ENCODE assay signal across 24 mouse cellular contexts in the genomic region with DNA sequence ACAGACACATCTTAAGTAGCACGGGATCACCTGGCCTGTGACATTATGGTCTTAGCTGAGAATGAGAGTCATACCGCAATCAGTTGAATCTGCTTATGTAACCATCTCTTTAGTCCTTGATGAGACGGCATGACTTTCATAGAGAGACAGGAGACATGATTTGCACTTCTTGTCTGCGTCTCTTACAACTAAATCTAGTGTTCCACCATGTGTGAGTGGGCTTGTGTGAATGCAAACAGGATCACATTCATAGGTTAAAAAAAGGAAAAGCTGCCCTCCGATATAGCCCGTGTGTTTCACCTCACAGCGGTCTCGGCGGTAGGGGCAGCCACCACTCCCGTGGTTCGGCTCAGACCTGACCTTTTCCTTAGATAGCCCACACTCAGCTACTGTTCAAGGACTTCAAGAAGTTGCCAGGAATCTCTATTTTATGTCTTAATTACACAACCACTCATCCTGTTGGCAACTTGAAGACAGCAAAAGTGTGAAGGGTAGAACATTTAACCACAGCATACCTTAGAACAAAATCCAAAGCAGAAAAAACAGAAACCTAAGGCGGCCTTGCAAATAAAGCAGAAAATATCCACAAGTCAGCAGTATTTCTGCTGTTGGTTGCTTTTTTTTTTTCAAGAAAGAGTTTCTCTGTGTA. TPM values are rescaled to one million over a fixed set of nuclear protein-coding genes. Genes with fewer than 3 reads are reported as not detected.
DNase-seq lines count a peak whose midpoint lies in the region; ATAC-seq and TF ChIP-seq lines count a peak whose summit lies in the region.
"Had no signal": no experiment of that assay in that cellular context is flagged by ENCODE, and none has a peak within 500 bp of the region (broad histone marks: within the 10 kb centered on the region; RNA-seq: fewer than 3 reads in every experiment).

No protein-coding gene starts in this region.

- peak overlapping the region; percentile 77 for H3K27ac ChIP-seq in kidney, adult 2 months (ENCODE audit: insufficient read depth, low read depth, low read length)
- H3K27ac ChIP-seq in kidney, embryonic 15.5 days = no peak overlapping the region
- 0 out of 2 replicates have a peak overlapping the region, but pooled peaks have one; percentile 12 for H3K27ac ChIP-seq in liver, embryonic 12.5 days
- no peak overlapping the region for H3K27ac ChIP-seq in liver, embryonic 11.5 days (ENCODE audit: low read depth, low read length)
- H3K27ac ChIP-seq: embryonic facial prominence, embryonic 12.5 days; hindbrain, postnatal 0 days; limb, embryonic 12.5 days; liver, embryonic 13.5 days; macrophage had no signal

- H3K9me3 ChIP-seq in kidney, embryonic 15.5 days (replicated peaks) = no peaks in the 10 kb centered on the region
- no peaks in the 10 kb centered on the region for H3K9me3 ChIP-seq in liver, embryonic 12.5 days (replicated peaks)
- H3K9me3 ChIP-seq in liver, embryonic 11.5 days (ENCODE audit: control insufficient read depth, low read length) = no peaks in the 10 kb centered on the region
- H3K9me3 ChIP-seq: embryonic facial prominence, embryonic 12.5 days; heart, embryonic 12.5 days; limb, embryonic 12.5 days; liver, embryonic 13.5 days had no signal

- H3K4me3 ChIP-seq in kidney, adult 2 months (ENCODE audit: insufficient read depth, low read depth, low read length) = no peak overlapping the region
- no peak overlapping the region for H3K4me3 ChIP-seq in kidney, embryonic 15.5 days (replicated peaks)
- no peak overlapping the region for H3K4me3 ChIP-seq in liver, embryonic 12.5 days
- no peak overlapping the region for H3K4me3 ChIP-seq in liver, embryonic 11.5 days (ENCODE audit: low read depth, low read length)
- H3K4me3 ChIP-seq: embryonic facial prominence, embryonic 12.5 days; heart, embryonic 12.5 days; limb, embryonic 12.5 days; liver, embryonic 13.5 days had no signal

- peak; percentile 66 for DNase-seq in kidney, adult 2 months
- DNase-seq in liver, embryonic 11.5 days (ENCODE audit: low spot score) = no peak
- DNase-seq in brain, adult 2 months (ENCODE audit: low read depth, low spot score) = peak; percentile 74
- peak; percentile 30 to 75 for DNase-seq in frontal cortex, postnatal 36 days (ENCODE audit: low spot score in 2 of 2)
- DNase-seq in spleen, postnatal 36 days (ENCODE audit: low spot score in 2 of 2) = no peak
- DNase-seq: adrenal gland, postnatal 25 days; cerebellum, adult 11-12 months; cerebellum, postnatal 10 days; forebrain, postnatal 0 days; gastrocnemius, postnatal 10 days; heart, postnatal 10 days; kidney, postnatal 10 days; liver, embryonic 13.5 days; lung, adult 2 months; thymus, postnatal 25 days had no signal

- WGBS in kidney, adult 2 months = 59% methylated on average over 12 of the region's 12 CpGs
- WGBS in kidney, embryonic 15.5 days = 92% methylated on average over 12 of the region's 12 CpGs
- 85% methylated on average over 12 of the region's 12 CpGs for WGBS in liver, embryonic 12.5 days (ENCODE audit: insufficient replicate concordance)
- WGBS in liver, embryonic 11.5 days = 86% methylated on average over 12 of the region's 12 CpGs

- H3K36me3 ChIP-seq in kidney, adult 2 months (ENCODE audit: control insufficient read depth, insufficient read depth, low read length) = no peaks in the 10 kb centered on the region; the same call in 1 of the 2 replicates
- H3K36me3 ChIP-seq in kidney, embryonic 15.5 days = no peaks in the 10 kb centered on the region
- H3K36me3 ChIP-seq in liver, embryonic 12.5 days = peaks cover 86% of the 10 kb centered on the region
- peaks cover 7% of the 10 kb centered on the region; the same call in 1 of the 2 replicates for H3K36me3 ChIP-seq in liver, embryonic 11.5 days (ENCODE audit: control insufficient read depth, insufficient read depth, low read length)
- H3K36me3 ChIP-seq: embryonic facial prominence, embryonic 12.5 days; limb, embryonic 12.5 days had no signal

- no peaks in the 10 kb centered on the region for H3K27me3 ChIP-seq in kidney, adult 2 months (replicated peaks; ENCODE audit: control insufficient read depth, insufficient read depth, low read length)
- no peaks in the 10 kb centered on the region for H3K27me3 ChIP-seq in kidney, embryonic 15.5 days
- H3K27me3 ChIP-seq in liver, embryonic 12.5 days (replicated peaks) = no peaks in the 10 kb centered on the region
- no peaks in the 10 kb centered on the region for H3K27me3 ChIP-seq in liver, embryonic 11.5 days (replicated peaks; ENCODE audit: control insufficient read depth, insufficient read depth, low read length)
- H3K27me3 ChIP-seq: embryonic facial prominence, embryonic 12.5 days; heart, embryonic 12.5 days; limb, embryonic 12.5 days; liver, embryonic 13.5 days had no signal

- no peak overlapping the region for H3K9ac ChIP-seq in kidney, embryonic 15.5 days
- no peak overlapping the region for H3K9ac ChIP-seq in liver, embryonic 12.5 days
- no peak overlapping the region for H3K9ac ChIP-seq in liver, embryonic 11.5 days (ENCODE audit: low read depth, low read length)
- H3K9ac ChIP-seq: embryonic facial prominence, embryonic 12.5 days; forebrain, postnatal 0 days; heart, embryonic 12.5 days; limb, embryonic 12.5 days; liver, embryonic 13.5 days had no signal

- no peak for ATAC-seq in kidney, embryonic 15.5 days (replicated peaks; ENCODE audit: low FRiP score)
- no peak for ATAC-seq in liver, embryonic 12.5 days
- ATAC-seq in liver, embryonic 11.5 days (replicated peaks; ENCODE audit: low FRiP score) = no peak
- ATAC-seq: forebrain, postnatal 0 days; hindbrain, postnatal 0 days; intestine, postnatal 0 days; midbrain, embryonic 16.5 days had no signal

- peaks cover 13% of the 10 kb centered on the region for H3K4me1 ChIP-seq in kidney, adult 2 months (ENCODE audit: control insufficient read depth, insufficient read depth, low read length)
- H3K4me1 ChIP-seq in kidney, embryonic 15.5 days = 0 out of 2 replicates have a peak, but pooled peaks cover 2% of the 10 kb centered on the region
- peaks cover 42% of the 10 kb centered on the region for H3K4me1 ChIP-seq in liver, embryonic 12.5 days
- peaks cover 6% of the 10 kb centered on the region for H3K4me1 ChIP-seq in liver, embryonic 11.5 days (replicated peaks; ENCODE audit: control insufficient read depth, insufficient read depth, low read length)
- H3K4me1 ChIP-seq: embryonic facial prominence, embryonic 12.5 days; heart, embryonic 12.5 days had no signal

- TF ChIP-seq POLR2A in kidney, adult 2 months (IDR thresholded peaks at IDR 0.05; ENCODE audit: low read depth, low read length) = no peak

- no peak for TF ChIP-seq CTCF in kidney, adult 2 months (conservative IDR thresholded peaks at IDR 0.05; ENCODE audit: insufficient read depth, insufficient read length, low read depth, low read length)

- no peak overlapping the region for H3K4me2 ChIP-seq in kidney, embryonic 15.5 days
- no peak overlapping the region for H3K4me2 ChIP-seq in liver, embryonic 12.5 days
- no peak overlapping the region for H3K4me2 ChIP-seq in liver, embryonic 11.5 days
- H3K4me2 ChIP-seq: embryonic facial prominence, embryonic 12.5 days; heart, embryonic 12.5 days; limb, embryonic 12.5 days; liver, embryonic 13.5 days had no signal

RNA-seq across cellular contexts. Expression of a gene that starts 49.1 kb away (rescaled TPM):
- polyA plus RNA-seq in kidney, adult 2 months (2012; rRNA removed) = 76.1 and 90.7 TPM in 2 replicates
- polyA plus RNA-seq in kidney, embryonic 15.5 days (2015; fragmentation: Nextera tagmentation; extraction: Ambion mirVana) = 2.4 and 2.6 TPM in 2 replicates
- 12.8 and 13.8 TPM in 2 replicates for polyA plus RNA-seq in liver, embryonic 12.5 days (2016; fragmentation: Nextera tagmentation; extraction: Ambion mirVana)
- 11.0 and 11.6 TPM in 2 replicates for polyA plus RNA-seq in liver, embryonic 11.5 days (2014; fragmentation: Nextera tagmentation; extraction: Ambion mirVana)

Comparison
In these comparisons a context has a peak if more than half of its experiments do, and no peak if none do; other contexts are left out.
1. H3K27ac ChIP-seq: peak in kidney, adult 2 months (single experiment) and liver, embryonic 12.5 days (single experiment); none in kidney, embryonic 15.5 days (single experiment) and liver, embryonic 11.5 days (single experiment).
2. DNase-seq: peak in kidney, adult 2 months (single experiment), brain, adult 2 months (single experiment) and frontal cortex, postnatal 36 days (2 of 2); none in liver, embryonic 11.5 days (single experiment) and spleen, postnatal 36 days (0 of 2).